Mouse (Mus musculus): ENCODE data around the gene Tacr1.
"Not testable (repeated sequence)": the region's sequence is repeated elsewhere in the genome, so short reads cannot be mapped to it uniquely, and the experiment has no call there.

Tacr1 gene

DNA sequence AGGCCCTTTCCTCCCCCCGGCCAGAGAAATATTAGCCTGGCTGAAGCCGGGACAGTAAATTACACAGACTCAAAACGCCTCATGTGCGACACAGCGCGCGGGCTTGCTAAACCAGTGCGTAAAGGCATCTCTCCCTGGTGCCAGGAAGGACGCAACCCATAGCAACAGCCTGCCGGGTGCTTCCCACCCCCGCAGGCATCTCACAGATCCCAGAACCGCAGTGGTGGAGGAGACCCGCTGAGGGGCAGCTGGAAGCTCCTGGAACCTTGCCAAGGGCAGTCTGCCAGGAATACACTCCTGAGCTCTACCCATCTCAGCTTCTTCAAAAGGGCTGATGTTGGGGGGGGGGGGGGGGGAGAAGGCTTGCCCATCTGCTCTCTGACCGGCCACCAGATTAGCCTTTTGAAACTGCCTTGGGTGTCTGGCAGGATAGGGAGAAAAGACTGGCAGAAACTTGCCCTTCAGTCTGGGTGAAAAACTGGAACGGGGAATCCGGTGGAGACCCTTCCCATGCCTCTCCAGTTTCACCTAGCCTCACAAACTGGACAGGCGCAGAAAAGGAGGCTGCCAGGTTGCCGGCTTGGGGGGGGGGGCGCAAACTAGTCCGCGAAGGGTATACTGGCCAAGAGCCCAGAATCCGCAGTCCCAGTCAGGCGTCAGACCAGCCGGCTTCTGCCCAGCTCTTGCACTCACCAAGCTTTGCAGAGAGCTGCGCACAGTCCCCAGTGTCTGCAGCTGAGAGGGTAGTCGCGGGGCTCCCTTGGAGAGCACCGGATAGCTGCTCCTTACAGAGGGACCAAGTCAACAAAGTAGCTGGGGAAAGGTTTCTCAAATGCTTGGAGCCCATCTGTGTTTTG is at the start of gene Tacr1:
Tacr1 (plus strand) TSS at position 740 of the 857 bp plus-strand sequence.
- DNase-seq (ENCODE audit: low read depth, low spot score) = peak; percentile 46

DNA sequence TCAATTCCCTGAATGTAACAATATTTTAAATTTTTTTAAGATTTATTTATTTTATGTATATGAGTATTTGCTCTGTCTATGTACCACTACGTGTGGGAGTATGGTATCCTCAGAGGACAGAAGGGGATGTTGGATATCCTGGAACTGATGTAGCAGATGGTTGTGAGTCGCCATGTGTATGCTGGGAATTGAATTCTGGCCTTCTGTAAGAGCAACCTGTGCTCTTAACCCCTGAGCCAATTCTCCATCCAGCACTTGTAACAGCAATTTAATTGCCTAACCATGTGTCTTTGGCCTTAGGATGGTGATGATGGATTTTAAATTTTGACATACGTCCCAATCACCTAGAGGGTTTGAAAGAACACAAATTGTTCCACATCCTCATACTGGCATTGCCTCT is 26.0 kb upstream of the Tacr1 start:
- DNase-seq (ENCODE audit: low read depth, low spot score) = no peak

DNA sequence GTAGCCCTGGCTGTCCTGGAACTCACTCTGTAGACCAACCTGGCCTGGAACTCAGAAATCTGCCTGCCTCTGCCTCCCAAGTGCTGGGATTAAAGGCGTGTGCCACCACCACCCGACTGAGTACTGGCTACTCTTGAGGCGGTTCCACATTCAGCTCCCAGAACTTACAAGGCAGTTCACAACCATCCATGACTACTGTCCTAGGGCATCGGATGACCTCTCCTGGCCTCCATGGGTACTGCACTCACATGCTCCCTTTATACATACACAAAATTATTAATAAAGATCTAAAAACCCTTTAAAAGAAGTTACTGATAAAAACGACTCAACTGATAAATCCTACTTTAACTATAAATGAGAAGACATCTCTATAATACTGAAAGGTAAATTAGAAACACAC is 18.6 kb upstream of the Tacr1 start:
- DNase-seq (ENCODE audit: low read depth, low spot score) = peak; percentile 59

DNA sequence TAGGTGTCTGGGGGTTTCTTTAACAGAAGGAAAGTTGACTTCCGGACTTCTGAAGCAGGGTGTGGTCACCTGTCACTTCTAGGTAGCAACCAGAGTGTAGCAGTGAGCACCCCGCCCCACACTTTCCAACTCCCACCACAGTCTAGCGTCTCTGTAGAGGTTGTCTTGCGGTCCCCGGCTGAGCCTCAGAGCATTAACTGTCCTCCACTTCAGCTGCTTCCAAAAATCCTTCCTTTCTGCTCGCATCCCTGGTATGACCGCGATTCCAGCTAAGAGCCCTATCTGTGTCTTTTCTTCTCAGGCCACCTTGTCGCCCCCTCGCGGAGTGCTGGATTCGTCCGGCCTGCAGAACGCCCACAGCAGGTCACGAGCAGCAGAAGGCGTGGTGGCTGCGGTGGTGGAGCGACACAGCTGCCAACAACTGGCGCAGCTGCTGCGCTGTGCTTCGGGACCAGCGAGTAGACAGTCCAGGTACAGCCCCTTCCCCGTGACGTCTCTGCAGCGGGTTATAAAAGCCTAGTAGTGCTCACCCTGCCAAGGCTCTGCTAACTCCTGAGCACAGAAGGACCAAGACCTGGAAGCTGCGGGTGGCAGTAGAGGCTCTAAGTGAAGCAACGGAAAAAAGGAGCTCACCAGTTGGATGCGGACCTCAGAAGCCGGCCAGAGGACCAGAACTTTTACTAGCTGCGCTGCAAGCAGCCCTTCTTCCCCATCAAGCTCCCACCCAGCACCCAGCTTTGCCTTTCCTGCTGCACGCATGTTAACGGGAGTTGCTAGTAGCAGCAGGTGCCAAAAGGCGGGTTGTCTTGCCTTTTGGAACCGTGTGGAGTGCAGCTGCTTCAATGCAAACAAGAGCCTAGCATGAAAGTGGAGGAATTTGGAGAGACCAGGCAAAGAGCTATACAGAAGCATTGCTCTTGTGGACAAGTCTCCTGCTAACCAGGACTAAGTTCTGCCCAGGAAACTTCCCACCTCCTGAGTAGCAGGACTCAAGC is 664 bp downstream of the Tacr1 start:
- peak; percentile 57 for DNase-seq (ENCODE audit: low read depth, low spot score)

DNA sequence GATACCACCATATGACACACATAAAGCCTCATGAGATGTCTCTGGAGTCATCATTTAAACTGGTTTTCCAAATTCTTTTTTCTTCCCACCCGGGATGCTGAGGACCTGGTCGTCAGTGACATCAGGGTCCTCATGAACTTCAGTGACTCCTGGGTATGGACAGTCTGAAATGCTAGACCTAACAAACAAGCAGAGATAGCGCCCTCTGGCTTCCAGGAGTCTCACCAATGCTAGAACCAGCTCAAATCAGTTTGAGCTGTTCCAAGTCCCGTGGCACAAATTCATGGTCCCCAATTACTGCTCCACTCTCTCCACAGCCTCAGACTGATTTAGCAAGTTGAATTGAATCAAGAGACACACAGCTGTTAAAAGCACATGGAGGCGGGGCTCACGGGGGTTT is 16.2 kb downstream of the Tacr1 start:
- peak; percentile 49 for DNase-seq (ENCODE audit: low read depth, low spot score)

DNA sequence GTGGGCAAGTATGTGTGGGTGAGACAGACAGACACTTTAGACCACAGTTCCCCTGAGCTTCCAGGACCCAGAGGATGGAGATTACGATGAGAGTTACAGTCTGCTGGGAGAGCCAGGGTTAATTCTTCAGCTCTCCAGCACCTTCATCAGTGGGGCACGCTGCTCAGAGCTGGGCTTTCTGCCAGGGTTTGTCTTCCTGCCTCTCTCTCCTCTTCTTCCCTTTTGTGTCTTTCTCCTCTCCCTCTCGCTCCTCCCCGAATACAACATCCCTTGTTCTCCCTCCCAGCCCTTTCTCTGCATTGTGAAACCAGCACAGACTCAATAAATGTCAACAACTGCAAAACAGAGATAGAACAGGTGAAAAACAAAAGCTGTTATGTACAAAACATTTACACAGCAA is 18.1 kb downstream of the Tacr1 start:
- DNase-seq (ENCODE audit: low read depth, low spot score) = no peak

DNA sequence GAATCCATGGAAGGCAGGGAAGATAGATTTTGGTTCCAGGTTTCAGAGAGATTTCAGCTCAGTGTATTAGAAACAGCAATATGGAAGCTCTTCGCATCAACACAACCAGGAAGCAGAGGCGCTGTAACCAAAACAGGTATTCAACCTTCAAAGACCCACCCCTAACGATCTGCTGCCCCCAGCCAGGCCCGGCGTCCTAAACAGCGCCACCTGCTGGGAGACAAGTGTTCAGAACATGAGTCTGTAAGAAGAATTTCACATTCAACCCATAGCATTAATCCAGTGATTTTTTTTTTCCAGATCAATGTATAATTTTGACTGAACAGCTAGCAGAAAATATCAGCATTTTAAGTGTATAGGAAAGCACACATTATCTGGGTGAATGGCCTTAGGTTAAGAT is 26.8 kb downstream of the Tacr1 start:
- peak; percentile 75 for DNase-seq (ENCODE audit: low read depth, low spot score)

DNA sequence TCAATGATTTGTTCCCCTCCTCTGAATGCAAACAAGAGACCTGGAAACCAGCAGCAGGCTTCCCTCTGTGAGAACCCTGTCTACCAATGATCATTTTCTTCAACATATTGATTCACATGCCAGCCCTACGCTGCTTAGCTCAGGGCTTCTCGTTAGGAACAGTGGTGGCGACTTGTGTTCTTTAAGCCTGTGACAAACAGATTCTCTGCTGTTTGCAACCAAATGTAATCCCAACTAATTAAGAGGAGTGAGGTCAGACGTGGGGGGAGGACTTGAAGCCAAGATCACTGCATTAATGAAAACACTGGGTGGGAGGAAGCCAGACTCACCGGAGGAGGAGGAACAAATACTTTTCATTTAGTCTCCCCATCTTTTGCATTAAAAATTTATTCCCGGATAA is 27.6 kb downstream of the Tacr1 start:
- no peak for DNase-seq (ENCODE audit: low read depth, low spot score)

DNA sequence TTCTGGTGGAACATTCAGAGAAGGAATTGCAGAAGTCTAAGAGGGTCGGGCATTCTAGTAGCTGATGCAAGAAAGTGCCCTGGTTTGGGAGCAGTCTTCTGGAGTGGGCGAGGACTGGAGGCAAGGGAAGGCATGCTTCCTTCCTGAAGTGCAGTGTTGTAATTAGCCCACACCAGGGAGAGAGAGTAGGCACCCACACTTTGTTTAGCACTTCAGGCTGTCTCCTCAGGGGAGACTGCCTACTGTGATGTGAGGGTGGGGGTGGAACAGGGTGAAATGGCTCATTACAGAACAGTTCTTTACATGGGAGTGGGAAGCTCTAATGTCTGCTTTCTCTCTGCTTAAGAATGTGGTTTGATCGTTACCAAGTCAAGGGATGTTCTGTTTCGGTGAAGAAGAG is 35.0 kb downstream of the Tacr1 start:
- no peak for DNase-seq (ENCODE audit: low read depth, low spot score)

DNA sequence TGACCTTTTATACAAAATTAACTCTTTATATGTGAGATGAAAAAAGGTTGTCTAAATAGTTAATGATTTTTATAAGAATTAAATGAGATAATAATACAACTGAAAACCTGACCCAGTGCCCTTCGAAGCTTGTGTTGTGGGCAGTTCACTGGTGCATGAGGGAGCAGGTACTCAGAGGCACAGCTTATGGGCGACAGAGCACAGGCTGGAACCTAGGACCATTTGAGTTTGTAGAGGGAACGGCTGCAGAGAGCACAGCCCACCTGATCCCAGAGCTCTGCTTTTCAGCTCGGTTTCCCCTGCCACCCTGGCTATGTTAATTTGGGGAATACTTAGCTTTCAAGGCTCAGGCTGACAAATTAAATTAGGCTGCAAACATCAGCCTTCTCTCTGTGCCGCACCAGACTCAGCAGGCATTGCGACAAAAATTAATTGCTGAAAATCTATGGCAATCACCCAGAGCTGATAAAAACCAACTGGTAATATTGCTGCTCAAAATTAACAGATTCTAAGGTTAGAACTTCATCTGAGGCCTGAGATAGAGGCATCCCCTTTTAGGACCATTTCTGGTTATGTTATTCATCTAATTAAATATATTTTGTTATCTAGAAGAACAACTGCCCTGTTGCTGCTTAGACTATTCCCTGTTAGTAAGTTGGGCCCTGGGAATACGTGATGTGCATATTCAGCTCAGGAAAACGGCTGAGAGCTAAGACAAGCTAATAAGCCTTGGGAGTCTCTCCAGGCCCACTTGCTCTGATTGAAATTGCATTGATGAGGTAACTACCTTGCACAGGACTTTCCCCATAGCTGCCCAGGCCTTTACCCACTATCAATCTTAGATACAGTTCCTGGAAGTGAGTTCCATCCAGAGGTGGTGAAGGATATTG is 50.3 kb downstream of the Tacr1 start:
- not testable (repeated sequence) for DNase-seq (ENCODE audit: low read depth, low spot score)

DNA sequence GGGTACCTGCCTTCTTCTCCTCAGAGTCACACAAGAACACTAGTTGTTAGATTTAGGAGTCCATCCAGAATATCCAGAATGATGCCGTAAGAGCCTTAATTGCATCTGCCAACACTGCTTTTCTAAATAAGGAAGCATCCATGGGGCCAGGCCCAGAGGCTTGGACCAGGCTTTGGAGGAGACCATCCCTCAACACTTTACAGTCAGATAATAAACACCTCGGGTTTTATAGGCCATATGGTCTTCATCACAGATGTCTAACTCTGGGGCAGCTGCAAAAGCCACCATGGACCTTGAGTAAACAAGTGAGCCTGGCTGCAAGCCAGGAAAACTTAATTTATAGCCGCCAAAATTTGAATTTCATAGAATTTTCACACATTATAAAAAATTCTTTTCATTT is 53.1 kb downstream of the Tacr1 start:
- DNase-seq (ENCODE audit: low read depth, low spot score) = no peak

DNA sequence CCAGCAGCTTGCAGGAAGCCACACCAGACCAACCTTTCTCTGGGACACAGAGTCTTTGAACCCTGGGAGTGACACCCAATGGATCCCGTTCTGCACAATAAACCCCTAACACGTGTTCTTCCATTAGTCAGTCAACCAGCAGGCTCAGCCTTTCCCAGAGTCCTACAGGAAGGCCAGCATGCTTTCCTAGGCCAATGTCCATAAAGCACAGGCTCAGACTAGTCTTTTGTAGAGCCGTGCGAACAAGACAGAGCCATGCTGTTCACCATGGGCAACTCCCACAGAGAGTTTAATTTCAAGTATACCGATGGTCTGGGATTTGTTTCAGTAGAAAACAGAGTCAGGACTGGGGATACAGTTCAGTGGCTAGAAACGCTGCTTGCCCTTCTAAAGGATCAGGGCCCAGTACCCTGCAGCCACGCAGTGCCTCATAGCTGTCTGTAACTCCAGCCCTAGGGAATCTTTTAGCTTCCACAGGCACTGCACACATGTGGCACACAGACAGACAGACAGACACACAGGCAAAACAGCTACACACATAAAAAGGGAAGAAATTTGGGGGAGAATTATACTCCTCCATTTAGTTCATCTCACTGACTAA is 55.1 kb downstream of the Tacr1 start:
- DNase-seq (ENCODE audit: low read depth, low spot score) = no peak

DNA sequence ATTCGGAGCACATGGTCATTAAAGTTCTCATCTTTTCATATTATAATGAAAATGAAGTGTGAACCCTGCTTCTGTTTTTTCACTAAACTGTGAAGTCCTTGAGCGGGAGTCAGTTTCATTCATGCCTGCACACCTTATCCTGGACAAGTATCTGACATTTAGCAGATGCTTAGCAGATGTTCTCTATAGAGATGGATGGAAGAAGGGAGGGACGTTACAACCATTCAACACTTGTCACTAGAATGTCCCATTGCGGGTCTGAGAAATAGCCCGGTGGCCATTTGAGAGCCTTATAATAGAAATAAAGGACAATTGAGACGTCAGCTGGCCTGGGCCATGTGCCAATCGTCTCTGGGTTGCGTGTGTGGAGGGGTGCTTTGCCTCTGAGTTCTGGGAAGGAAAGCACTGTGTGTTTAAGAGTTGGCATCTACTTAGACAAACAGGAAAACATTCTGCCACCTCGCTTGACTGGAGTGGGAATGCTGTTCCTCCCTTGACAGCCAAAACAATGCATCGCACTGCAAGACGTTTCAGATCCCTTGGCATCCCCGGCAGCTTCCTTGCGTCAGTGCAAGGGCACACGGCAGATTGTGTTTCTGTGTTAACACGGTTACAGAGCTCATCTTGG is 56.7 kb downstream of the Tacr1 start:
- DNase-seq (ENCODE audit: low read depth, low spot score) = no peak

DNA sequence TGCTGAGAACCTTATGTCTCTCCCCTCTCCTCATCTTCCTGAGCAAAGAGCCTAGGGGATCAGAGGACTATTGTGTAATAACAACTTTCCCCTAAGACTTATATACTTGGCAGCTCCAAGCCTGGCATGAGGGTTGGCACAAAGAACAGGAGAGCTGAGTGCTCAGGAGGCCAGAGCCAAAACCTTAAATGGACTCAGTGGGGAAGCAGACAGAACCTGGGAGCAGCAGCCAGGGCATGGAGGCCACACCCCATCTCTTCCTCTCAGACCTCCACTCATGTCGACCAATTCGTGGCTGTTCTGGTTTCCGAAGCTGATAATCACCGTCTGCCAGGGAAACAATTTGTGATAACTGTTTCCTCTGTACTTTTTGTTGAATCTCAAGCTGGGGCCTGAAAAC is 61.0 kb downstream of the Tacr1 start:
- no peak for DNase-seq (ENCODE audit: low read depth, low spot score)

DNA sequence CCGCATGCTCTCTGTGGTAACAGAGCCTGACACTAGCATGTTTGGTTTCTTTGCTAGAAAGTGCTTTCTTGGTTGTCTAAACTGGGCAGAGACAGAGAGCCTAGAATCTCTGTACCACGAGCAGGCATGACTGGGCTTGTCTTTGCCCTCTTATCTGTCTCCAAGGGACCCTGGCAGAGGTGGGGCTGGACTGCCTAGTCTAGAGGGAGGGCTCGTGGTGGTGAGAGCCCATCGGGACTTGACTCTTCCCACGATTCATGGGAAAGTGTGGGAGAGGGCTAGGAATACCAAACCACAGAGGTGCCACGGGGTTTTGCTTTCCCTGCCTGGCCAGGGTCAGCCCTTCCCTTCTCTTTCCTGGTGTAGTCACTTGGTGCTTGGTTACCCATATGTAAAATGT is 72.3 kb downstream of the Tacr1 start:
- no peak for DNase-seq (ENCODE audit: low read depth, low spot score)

DNA sequence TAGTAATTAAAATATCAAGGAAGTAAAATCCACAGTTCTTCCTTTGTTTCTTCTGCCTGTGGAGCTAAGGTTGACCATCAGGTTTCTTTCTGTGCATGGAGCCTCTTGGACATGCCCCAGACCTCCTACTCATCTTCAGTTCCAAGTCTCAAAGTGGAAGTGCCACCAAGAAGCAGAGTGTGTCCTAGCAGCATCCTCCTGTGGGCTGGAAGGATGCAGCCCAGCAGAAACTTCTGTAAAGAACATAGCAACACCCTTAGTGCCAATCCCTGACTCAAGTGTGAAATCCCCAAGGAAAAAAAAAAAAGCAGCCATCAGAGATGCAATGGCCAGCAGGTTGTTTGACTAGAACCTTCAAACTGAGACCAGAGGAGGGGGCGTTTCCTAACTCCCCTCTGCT is 81.7 kb downstream of the Tacr1 start:
- DNase-seq (ENCODE audit: low read depth, low spot score) = no peak

DNA sequence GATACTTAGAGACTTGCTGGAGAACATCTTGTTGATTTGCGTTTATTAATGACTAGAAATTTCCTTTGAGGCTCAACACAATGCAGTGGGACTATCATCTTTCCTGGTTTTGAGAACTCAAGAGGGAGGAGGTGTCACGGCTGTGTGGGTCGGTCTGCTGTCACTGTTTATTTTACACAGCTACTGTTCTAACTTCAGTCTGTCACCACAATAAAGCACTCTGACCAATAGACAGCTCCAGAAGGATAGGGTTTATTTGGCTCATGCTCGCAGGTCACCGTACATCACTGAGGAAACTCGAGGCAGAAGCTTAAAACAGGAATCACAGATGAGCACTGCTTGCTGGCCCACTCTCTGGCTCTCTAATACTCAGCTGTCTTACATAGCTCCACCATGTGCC is 92.3 kb downstream of the Tacr1 start:
- DNase-seq (ENCODE audit: low read depth, low spot score) = no peak

DNA sequence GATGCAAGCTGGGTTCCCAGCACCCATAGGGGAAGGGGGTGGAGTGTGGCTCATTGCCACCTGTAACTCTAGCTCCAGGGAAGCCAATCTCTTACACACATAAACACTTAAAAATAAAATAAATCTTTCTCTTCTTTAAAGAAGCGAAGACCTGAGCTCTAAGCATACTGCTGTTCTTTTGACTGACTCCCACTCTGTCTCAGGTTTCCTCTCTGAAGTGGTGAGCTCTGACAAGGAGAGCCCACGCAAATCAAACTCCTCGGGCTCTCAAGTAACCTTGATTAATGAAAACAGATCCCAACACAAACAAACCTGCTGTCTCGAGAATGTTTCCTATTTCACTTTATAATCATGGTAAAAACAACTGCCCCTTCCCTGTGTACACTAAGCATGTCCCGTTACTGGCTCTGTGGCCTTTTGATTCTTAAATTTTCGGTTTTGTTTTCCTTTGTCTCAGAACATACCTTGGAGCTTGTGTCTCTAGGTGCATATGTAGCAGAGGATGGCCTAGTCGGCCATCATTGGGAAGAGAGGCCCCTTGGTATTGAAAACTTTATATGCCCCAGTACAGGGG is 108.8 kb downstream of the Tacr1 start:
- DNase-seq (ENCODE audit: low read depth, low spot score) = no peak

DNA sequence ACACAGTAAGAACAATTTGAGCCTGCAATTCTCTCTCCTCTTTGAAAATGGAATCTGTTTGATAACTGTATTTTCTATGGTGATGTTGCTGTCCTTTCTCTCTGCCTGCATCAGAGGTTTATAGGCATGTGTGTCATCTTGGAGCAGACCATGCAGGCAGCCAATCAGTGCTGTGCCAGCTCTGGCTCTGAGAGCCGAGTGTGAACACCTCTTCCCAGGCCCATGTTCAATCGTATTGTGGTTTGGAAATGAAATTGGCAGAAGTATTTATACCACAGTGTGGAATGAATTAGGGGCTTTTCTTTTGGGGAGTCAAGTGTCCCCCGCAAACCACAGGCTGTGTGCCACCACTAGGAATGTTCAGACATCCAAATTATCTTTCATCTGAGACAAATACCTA is 117.5 kb downstream of the Tacr1 start:
- DNase-seq (ENCODE audit: low read depth, low spot score) = no peak

DNA sequence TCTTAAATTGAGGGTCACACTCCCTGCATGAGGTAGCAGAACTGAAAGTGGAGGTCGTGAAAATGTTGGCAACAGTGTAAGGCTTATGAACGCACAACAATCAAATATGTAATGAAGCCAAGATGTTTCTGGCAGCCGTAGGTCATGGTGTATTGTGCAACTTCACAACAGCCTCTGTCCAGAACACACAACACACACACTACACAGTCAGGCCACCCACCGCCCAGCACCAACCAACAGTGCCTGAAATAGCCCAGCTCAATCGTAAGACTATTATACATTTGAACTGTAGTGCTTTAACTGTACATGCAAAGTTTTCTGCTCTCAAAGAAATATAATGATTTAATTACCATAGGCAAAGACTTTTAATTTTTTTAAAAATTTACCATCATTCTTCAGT is 120.4 kb downstream of the Tacr1 start:
- DNase-seq (ENCODE audit: low read depth, low spot score) = no peak

All from R1 (cell line).